Mouse (Mus musculus) CD4-positive helper T cell, adult 2 months (primary cell): ENCODE results near the gene Lnpep.

Source experiments
- DNase-seq: peaks from one replicate; pipeline ENCODE4 v3.0.0-alpha.2; 2012; ENCODE audit warnings: low read depth, missing footprints, low spot score

The Lnpep gene

DNA sequence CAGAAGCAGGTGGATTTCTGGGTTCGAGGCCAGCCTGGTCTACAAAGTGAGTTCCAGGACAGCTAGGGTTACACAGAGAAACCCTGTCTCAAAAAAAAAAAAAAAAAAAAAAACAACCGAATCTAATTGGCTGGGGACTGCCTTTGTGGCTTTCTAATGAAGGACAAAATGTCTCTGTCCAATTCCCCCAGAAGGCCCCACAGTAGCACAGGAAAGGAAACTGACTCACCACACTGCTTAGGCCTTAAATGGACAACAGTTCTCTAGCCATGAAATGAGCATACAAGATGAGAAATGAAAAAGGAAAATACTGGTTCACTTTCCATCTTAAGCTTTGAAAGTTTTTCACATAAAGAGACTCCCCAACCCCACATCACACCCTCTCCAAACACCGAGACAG lies 15.3 kb downstream of the Lnpep start:
- no peak for DNase-seq

GRCm38 (mm10) chr17:17608416-17608988 lies 16.3 kb downstream of the Lnpep start:
- DNase-seq, result no peak

GRCm38 (mm10) chr17:17604554-17604953 lies 20.3 kb downstream of the Lnpep start:
- no peak for DNase-seq

DNA sequence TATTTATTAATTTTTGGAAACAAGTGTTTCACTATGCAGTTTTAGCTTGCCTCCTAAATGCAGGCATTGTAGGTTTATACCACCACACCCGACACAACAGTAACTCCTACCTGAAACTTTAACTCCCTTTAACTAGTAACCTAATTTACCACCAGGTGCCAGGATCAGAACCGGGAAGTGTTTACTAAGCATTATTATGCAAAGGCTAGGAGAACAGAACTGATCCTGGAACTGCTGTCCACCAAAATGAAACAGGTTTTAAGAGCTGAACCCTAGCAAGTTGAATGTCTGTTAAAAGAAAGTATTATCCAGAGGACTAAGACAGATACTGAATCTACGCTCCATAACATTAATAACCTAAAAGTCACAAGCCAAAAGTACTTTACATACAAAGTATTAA lies 21.2 kb downstream of the Lnpep start:
- DNase-seq, result no peak

DNA sequence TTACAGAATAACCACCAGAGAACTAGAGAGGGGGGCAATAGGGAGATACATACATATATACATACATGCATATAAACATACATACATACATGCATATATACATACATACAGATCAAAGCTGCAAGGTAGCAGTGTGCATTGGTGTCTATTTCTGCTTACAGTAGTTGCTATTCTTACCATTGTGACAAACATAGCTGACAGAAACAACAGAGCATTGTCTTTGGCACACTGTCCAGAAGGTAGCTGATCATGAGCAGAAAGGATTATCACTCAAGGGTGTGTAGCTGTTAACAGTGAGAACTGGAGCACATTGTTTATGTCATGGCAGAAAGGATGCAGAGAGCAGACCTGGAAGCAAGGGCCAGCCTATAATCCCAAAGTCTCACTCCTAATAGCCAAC lies 22.1 kb downstream of the Lnpep start:
- DNase-seq, result no peak

- no peak for DNase-seq
These were observed 22.5 kb downstream of the Lnpep start for GRCm38 (mm10) chr17:17602330-17602729.

GRCm38 (mm10) chr17:17600804-17601252 lies 24.0 kb downstream of the Lnpep start:
- DNase-seq, result peak; percentile 30

DNA sequence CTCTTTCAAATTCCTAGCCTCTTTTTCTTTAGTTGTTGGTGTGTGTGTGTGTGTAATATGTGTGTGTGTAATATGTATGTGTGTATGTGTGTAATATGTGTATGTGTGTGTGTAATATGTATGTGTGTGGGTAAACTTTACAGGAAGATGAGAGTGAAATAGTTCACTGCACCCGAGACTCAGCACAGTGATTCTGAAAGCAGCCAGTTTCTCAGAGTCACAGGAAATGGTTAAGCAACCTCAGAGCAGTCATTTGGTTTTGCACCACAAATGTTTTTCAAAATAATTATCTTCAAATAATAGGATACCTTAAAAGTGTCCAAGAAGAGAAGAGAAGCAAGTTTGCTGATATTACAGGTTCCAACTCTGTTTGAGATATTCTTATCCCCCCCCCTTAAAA lies 24.8 kb downstream of the Lnpep start:
- DNase-seq, result peak; percentile 69

DNA sequence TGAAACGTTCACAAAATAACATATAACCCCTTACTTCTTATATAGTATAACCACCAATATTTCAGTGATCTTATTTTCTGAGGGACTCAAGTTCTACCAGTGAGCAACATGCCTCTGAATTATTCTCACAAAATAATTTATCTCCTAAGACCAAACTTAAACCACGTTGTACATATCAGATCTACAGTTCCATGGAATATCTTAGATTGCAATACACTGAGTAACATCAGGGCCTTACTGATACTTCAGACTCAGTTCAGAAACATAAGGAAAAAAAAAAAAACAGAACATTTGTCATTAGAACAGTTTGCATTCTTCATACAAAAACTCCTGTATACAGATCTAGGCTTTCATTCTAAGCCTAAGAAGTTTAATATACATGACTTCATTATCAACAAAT lies 26.5 kb downstream of the Lnpep start:
- DNase-seq, result no peak

DNA sequence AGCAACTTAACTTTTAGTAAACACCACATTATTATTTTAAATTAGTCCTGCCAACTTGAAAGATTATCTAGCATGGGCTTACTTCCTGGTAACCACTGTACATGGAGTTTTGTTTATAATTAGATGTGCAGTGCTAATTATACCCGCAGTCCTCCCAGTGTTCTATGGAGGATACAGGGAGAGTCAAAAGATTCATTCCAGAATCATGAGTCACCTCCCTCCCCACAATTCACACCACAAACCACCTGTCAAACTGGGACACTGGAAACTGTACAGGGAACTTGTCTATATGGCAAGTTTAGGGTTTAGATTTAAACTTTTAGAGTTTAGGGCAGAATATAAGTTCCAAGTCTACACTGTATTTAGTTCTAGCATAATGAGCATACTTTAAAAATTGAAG lies 31.9 kb downstream of the Lnpep start:
- DNase-seq, result no peak

DNA sequence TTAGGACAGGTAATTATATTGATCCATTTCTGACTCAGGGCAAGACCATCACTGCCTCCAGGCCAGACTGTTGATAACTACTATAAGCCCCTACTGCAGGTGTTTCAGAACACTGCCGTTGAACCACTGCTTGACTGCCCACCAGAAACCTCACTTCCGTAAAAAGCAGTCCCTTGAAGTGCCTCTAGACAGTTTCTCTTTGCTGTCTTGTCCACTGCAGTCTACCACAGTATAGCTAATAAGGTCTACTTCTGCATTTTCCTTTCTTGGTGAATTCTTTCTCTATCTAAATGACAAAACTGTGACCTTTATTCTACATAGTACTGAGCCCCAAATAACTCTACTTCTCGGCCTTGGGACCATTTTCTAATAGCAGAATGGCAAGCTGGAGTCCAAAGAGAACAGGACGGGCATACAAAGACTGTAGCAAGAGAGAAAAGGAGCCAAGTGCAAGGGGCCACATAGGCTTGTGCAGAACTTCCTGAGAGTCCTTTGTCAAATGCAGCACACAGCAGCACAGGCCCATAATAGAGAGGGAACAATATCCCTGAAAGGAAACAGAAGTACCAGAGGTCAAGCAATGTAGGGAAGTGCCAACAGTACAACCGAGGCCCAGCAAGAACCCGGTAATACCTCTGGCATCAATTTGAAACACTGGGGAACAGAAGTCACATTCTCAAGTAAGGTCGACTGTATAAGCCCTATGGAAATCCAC lies 37.4 kb downstream of the Lnpep start:
- no peak for DNase-seq

DNA sequence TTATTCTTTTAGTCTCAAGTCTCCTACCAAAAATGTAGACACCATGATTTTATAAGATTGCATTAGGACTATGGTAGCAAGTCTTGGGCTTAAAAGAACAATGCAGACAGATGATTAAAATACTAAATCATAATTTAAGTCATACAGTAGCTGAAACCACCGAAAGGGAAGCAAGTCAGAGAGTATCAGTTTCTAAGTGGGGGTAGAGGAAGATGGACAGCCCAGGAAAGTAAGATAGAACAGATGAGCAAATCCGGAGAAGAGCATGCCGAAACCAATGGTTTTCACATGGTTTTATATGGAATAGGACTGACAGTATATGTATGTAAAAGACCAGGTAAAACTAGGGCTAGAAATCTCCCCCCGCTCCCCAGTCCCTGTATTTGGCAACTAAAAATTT lies 39.7 kb downstream of the Lnpep start:
- no peak for DNase-seq

- DNase-seq, result no peak
These were observed 41.0 kb downstream of the Lnpep start for GRCm38 (mm10) chr17:17583896-17584295.

GRCm38 (mm10) chr17:17581234-17581633 lies 43.6 kb downstream of the Lnpep start:
- DNase-seq, result no peak

GRCm38 (mm10) chr17:17576399-17576798 lies 48.5 kb downstream of the Lnpep start:
- DNase-seq, result no peak

GRCm38 (mm10) chr17:17567071-17567470 lies 57.8 kb downstream of the Lnpep start:
- peak; percentile 59 for DNase-seq

- DNase-seq, result no peak
These were observed 75.9 kb downstream of the Lnpep start for GRCm38 (mm10) chr17:17548958-17549357.

GRCm38 (mm10) chr17:17531338-17531737 lies 93.5 kb downstream of the Lnpep start:
- no peak for DNase-seq

- DNase-seq, result no peak
These were observed 108.3 kb downstream of the Lnpep start for GRCm38 (mm10) chr17:17516384-17517016.

GRCm38 (mm10) chr17:17506677-17507076 lies 118.2 kb downstream of the Lnpep start:
- DNase-seq, result no peak

- DNase-seq, result no peak
These were observed 125.6 kb downstream of the Lnpep start for GRCm38 (mm10) chr17:17499278-17499677.

DNA sequence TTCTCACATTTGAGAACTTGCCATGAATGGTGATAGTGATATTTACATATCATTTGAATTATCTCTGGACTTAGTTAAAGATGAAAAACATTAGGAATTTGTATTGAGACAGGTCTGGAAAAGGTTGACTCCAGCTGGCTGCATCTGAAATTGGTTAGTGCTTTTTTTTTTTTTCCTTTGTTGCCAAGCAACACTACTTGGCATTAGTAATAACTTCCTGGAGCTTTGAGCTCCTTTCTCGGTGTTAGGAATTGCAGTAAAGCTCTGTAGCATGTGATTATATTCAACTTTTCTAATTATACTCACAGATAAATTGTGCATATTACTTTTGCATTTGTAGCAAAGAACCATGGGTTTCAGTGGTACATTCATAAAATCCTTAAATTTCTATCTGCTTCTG lies 126.0 kb downstream of the Lnpep start:
- DNase-seq, result no peak

GRCm38 (mm10) chr17:17496730-17497129 lies 128.1 kb downstream of the Lnpep start:
- no peak for DNase-seq
